Mouse (Mus musculus) G1E-ER4 (cell line): ENCODE results near the gene Naa16. TPM values are rescaled to one million over a fixed set of nuclear protein-coding genes. Genes with fewer than 3 reads are reported as not detected.

Source experiments
- GATA1 ChIP-seq: IDR thresholded peaks from one replicate; pipeline ENCODE4 v1.8.0; 2012; ENCODE audit warnings: low read length, inconsistent platforms
- polyA plus RNA-seq: library from polyadenylated mRNA; stranded (reverse); fragments of >175 nt; gene quantifications from 2 replicates; pipeline ENCODE4 v1.2.3, GENCODE M21; 2012

The Naa16 gene
- polyA plus RNA-seq, 1 experiment: 60.5 TPM

DNA sequence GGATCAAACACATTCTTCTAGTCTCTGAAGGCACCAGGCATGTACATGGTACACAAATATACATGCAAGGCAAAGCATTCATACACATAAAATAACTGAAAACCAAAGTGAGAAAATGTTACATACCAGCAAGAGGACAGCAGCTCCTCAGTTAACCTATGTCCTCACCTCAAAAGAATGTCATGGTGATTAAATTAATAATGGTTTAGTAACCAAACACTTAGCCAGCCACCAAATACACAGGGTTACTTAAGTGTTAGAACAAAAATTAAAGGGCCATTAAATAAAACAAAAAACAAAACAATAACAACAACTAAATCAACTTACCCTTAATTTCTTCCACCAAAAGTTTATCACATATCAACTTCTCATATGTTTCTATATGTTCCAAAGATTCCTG lies 13.5 kb downstream of the Naa16 start:
- no peak for TF ChIP-seq GATA1

DNA sequence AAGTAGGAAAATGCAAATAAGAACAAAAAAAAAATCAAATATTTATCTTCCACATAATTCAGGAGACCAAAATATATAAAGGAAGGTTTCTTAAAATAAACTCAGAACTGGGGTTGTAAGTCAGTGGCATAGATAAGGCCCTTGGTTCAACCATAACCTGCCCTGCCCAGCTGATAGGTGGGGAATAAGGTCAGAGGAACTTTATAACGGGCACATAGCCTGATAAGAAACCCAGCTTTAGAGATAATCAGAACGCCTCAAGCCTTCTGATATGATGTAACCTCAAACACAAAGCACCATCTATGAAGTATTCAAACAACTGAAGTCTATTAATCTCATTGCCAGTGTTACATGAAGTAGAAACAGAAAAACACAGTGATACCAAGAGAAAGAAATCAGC lies 32.5 kb downstream of the Naa16 start:
- peak; percentile 94 for TF ChIP-seq GATA1

DNA sequence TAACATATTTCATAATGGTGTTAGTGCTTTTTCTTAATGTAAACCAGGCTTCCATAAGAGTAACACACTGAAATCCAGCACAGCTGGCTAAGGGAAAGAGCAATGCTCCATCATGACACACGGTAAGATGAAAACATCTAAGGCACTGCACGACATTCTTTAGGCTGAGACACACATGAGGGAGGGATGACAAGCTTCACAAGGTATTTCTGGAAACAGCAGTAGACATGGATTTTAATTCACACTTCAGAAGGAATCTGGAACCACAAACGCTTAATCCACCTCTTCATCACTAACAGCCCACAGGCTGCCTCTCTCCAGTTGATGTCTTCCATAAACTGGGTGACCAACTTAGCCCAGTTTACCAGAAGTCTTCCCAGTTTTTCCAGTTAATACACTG lies 44.2 kb downstream of the Naa16 start:
- no peak for TF ChIP-seq GATA1

DNA sequence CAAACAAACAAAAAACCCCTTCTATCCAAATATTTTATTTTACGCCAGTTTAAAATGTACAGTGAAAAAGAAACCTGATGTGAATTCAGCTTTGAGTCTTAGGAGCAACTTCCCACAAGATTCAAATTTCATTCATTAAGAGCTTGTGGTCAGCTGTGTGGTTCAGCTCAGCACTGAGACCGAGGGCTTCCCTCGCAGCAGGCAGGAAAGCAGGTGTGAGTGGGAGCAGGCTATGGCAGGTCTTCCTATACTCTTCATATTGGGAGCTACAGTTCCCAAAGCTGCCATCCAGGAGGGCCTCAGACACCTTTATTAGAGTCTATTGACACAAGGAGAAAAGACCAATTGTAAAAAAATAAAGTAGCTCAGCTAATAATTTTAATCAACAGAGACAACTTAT lies 55.0 kb downstream of the Naa16 start:
- TF ChIP-seq GATA1: no peak

DNA sequence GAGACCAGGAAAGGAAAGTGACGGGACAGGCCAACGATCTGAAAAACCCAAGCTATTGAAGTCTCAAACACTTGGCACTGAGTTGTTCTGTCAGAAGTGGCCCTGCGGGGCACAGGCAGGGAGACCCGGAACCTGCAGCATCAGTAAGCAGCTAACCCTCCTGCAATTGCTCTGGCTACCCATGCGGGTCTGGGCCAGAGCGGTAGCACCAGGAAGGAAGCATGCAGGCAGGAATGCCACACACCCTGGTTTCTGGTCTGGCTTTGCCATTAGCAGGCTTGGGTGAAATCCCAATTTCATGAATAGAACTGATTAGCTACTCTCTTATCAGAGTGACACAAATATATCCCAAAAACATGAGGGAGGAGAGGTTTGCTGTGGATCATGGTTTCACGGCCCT lies 58.6 kb downstream of the Naa16 start:
- TF ChIP-seq GATA1: no peak

DNA sequence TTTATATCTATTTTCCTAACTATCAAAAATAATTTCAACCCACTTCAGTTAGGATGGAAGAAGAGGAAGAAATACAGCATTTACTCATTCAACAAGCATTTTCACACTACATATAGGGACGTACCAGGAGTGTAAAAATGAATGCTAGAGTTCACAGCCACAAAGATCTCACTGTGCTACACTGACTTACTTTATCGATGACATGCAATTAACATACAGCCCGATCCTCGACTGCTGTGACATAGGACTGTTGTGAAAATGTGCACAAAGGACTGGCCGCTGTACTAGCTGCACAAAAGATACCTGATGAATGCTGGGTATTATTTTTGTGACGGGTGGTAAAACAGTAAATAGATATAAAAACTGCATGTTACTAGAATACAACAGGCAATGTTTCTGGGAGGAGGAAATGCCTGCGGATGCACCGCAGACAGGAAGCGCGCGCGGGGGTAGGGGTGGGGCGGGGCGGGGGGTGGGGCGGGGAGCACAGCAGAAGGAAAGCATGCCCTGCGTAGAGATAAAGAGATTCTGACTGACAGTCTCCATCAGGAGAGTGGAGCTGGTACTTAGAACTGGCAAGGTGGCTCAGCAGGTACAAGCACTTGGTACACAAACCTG lies 59.5 kb downstream of the Naa16 start:
- no peak for TF ChIP-seq GATA1

DNA sequence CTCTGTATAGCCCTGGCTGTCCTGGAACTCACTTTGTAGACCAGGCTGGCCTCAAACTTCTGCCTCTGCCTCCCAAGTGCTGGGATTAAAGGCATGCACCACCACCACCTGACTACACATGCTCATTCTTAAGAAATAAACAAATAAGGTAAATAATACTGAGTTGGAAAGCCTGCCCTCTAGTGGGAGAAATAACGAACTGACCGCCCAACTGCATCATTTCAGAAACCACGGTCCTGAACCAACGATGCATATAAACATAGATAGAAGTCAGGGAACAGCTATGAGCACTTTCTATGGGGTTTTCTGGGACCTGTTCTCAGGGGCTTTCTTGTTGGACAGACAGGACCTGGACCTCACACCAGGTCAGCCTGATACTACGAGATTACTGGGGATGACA lies 63.5 kb downstream of the Naa16 start:
- no peak for TF ChIP-seq GATA1

DNA sequence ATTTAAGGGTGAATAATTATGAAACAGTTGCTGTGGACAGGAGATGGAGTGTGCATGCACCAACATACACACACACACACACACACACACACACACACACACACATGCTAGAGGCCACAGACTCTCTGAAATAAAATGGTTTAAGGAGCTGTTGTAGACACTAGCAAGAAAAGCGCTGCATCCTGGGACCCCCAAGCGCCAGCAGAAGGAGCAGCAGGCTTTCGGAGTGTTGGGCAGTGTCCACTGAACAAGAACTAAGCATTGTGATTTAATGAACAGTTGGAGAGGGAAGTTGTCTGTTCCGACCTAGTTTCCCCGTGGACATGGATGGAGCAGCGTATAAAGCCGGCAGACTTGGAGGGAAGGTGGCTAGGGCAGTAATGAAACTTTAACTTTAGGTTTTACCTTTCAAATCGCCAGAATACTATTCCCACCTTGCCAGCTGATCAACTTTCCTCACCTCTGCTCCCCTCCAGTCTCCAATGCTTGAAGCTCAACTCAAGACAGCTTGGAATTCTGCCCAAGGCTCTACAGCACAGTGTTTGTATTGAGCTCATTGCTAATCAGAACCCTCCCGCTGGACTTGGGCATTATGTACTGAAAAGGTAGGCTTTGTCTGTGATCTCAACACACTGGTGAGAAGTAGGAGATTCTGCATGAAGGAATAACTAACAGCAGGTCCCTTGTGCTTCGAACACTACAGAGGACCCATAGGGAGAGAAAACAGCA lies 66.3 kb downstream of the Naa16 start:
- no peak for TF ChIP-seq GATA1

DNA sequence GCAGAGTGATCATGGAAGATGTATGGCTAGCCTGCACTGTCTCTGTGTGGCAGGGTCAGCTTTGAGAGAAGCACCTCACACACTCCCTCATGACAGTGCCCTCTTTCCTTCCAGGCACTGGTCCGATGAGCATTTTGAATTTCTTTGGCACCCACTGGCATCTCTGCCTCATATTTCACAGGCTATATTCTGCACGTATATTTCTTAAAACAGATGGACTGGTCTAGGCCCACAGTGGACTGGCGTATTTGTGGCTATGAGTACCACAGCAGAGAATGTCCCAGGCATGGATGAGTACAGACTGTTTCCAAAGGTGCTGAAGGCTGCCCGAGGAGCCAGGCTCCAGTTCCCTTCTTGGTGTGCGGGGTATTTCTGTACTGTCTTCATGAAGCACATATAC lies 68.7 kb downstream of the Naa16 start:
- no peak for TF ChIP-seq GATA1

DNA sequence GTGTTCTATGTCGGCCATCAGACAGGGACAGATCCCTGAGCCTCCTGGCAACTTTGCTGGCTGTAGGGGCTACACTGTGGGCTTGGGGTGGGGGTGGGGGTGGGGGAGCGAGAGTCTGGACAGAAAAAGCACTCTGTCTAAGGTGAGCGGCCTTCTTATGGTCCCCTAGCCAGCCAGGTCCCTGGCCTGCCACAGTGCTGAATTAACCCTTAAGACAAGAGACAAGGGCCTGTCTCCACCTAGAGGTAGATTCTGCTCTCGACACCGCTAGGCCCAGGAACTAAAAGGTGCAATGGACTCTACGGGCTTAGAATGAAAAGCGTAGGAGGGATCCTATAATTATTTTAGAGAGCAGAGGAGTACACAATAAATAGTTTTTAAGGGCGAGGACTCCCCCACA lies 69.4 kb downstream of the Naa16 start:
- TF ChIP-seq GATA1: no peak

DNA sequence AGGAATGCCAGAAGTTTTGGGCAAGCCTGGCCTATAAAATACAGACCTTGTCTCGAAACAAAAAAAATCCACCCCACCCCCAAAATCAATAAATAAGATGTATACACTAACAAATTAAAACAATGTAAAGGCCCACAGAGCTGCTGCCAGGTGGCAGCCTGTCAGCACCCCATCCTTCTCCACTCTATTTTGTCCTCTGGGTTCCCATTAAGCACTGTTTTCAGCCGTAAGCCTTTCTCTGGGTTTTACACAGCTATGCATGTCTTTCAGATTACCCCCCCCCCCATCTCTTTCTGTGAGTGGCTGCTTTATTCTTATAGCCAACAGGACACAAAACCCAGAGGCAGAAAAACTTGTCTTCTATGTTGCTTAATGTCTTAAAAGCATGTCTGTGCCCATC lies 73.0 kb downstream of the Naa16 start:
- no peak for TF ChIP-seq GATA1

DNA sequence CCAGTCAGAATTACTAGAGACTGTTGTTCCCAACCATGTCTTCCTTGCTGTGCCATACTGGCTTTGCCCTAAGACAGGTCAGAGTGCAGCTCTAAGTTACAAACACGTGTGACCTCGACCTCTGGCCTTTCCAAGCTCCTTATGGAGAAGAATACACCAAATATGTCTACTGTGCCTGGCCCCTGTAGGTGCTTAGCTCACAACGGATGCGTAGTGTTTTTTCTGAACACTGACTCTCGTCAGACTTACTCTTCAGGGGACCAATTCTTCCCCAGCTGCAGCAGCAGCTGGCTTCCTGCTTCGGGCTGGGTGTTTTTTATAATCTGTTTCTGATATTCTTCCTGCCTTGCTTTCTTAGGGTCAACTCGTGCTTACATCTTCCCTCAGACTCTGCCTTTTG lies 74.7 kb downstream of the Naa16 start:
- TF ChIP-seq GATA1: no peak

DNA sequence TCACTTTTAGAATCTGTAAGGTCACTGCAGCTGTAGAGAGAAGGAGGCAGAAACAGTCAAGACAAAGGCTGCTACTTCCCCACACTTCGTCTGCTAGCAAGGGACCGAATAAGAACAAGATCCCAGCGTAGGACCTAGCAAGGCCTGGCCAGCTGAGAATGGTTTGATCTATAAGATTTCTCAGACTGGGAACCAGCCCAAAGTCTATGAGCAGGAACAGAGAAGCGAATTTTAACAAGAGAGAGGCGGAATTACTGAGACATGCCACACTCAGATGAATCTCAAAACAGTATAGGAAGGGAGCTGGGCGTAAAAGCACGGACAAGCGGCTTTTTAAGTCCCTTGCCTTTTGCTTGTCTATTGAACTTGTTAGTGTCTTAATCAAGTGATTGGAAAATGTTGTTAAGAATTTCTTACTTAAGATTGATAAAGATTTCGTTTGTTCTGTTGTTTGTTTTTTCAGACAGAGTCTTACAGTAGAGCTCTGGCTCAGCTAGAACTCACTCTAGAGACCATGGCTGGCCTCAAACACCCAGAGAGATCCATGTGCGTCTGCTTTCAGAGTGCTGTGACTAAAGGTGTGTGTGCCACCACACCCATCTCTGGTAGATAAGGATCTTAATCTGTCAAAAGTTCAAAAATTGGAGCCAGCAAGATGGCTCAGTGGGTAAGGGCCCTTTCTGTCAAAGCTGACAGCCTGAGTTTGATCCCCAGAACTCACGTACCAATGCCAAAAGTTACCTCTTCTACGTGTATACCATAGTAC lies 76.2 kb downstream of the Naa16 start:
- TF ChIP-seq GATA1: no peak

DNA sequence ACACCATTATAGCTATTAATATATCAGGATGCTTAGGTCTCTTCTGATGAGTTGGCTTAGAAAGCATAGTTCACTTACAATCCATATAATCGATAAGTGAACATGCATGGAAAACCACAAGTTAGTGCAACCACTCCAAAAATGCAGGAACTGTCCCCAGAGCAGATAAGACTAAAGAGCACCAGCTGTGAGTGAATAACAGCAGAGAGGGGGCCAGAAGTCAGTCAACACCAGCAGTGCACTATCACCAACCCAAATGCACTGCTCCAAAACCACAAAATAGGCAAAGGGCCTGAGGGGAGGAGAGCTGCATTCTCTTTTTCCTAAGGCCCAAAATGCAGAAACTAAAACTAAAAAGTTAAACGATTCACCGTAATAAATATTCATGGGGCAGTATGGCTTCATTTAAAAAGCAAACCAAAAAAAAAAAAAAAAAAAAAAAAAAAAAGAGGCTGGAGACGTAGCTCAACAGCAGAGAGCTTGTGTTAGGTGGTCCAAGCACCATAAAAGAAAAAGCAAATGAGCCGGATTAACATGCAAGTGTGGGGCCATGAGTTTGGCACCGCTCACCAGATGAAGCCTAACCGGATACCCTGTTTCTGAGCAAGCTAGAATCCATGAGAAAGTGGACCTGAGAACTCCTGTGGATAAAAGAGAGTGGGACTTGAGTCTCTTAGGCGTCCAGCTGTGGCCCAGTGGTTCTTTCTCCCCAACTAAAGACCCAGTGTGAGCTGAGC lies 77.0 kb downstream of the Naa16 start:
- TF ChIP-seq GATA1: peak; percentile 59

DNA sequence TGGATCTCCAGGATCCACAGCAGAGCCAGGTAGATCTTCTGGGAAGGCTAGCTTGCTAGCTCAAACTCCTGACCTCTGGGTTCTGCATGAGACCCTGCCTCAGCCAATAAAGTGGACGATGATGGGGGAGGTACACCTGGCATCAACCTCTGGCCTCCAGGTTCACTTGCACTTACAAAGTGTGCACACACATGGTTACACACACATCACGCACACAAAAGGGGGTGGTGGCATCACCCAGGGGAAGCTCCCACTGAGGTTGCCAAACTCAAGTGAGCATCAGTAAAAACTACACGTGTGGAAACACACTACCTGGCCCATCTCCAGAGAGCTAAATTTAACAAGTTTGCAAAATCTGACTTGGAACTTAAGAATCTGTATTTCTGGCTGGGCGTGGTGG lies 77.9 kb downstream of the Naa16 start:
- TF ChIP-seq GATA1: no peak

DNA sequence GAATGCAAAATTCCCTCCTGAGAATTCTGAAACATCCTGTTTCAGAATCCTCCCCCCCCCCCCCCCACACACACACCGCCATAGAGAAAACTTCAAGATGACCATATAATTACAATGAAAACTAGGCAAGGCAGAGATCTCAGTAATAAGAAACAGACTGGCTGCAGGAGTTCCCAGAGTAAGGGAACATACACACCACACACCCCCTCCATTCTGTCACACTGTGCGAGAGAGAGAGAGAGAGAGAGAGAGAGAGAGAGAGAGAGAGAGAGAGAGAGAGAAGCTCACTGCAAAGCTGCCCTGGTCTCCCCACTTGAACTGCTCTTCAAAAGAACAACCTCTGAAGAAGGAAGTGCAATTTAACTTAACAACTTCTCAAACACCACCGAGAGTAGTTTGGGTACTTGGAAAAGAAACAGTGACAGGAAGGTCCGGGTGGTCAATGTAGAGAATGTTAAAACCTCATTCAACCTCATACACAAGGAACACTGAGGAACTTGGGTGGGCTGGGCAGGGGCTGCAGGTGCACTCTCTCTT lies 78.6 kb downstream of the Naa16 start:
- TF ChIP-seq GATA1: no peak
